Mouse (Mus musculus): ENCODE results near the gene Twf2.
A peak's percentile ranks its signal among the peaks of the same experiment; 100 is the strongest.
"Not testable (repeated sequence)": the region's sequence is repeated elsewhere in the genome, so short reads cannot be mapped to it uniquely, and the experiment has no call there.

The Twf2 gene

DNA sequence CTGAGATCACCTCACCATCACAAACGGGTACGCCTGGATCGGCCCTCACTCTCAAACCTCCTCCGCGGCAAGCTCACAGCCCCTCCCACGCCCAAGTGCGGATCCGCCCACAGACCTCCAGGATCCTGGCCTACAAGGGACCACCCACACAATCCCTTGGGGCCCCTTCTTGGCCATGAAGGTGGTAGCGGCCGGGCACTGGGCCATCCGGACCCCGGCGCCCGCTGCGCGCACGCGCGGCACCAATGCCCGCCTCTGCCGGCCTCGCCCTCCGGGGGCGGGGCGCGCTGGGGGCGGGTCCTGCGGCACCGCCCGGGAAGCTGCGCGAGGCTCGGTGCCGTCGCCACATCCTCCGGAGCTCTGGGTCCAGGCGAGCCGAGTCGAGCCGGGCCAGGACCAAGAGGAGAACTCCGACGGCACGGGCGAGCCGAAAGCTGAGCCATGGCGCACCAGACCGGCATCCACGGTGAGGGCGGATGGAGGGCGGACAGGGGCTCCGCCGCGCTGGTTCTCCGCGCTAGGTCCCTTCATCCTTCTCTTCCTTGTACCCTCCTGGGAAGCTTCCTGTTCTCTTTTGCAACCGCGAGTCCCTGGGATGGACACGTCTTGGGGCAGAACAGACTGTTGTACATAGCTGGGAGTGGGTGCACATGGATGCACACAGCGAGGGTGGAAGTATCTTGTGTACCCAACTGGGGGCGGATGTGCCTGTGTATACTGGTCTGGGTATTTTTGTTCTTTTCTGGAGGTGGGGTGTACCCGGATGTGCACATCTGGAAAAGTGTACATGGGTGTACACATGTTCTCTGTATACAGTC, at the start of gene Twf2:
Gene Twf2, plus strand, starts transcription at position 290 of the 818 bp plus-strand sequence.
- peak; percentile 80 to 83 for DNase-seq

DNA sequence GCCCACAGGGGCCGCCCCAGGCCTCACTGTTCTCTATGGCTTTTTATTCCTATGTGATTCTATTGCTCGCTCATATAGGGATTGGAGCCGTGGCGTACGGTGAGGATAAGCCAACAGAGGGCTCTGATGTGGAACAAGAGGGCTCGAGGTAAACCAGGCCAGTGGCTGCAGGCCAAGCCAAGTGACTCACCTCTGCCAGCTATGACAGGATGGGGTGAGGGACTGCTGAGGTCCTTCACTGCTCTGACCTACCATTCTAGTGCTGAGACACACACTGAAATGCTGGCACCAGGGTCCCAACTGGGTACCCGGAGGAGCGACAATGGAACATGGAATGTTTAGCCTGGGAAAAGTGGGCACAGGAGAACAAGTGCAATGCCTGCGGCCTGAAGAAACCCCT, 48.8 kb upstream of the Twf2 start:
- DNase-seq = no peak

DNA sequence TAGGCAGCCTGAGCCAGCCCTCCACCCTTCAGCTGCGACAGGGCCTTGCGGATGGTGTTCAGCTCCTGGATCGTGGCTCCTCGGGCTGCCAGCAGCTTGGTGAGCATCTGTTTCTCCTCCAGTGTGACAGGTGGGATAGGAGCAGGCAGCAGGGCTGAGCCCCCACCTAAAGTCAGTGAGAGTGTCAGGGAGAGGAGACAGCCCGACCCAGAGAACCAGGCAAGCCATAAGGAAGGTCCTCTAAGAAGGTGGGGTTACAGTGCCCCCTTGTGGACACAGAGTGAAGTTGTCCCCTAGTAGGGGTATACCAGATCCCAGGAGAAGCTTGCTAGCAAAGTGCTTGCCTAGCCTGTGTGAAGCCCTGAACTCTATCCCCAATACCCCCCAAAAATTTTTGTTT, 46.5 kb upstream of the Twf2 start:
- DNase-seq = peak in 1 of 2 experiments; percentile 25

DNA sequence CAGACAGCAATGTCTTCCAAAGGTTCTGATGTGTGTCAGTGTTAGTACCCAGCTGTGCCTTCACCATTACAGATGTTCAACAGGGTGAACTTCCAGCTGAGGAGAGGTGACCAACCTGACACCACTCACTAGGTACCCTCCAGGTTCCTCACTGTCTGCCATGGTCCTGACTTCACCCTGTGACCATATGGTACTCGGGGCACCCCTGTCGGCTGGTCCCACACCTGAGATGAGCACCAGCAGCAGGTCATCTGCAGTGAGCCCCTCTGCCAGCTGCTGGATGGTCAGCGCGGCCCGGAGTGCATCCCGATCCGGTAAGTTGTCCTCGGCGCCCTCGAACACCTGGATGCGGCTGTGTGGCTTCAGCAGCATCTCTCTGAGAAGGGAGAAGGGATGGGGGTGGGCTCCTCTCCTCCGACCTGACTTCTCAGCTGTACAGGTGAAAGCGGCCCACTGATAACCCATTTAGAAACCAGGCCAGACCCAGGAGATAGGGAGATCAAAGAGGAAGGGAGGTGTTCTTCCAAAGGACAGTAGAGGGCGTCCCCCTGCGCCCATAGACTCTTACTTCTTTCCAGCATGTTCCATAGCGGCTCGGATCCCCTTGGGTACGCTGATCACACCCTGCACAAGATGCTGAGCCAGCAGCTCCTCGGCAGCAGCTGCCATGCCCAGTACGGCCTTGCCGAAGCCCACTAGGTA, 45.8 kb upstream of the Twf2 start:
- no peak for DNase-seq

DNA sequence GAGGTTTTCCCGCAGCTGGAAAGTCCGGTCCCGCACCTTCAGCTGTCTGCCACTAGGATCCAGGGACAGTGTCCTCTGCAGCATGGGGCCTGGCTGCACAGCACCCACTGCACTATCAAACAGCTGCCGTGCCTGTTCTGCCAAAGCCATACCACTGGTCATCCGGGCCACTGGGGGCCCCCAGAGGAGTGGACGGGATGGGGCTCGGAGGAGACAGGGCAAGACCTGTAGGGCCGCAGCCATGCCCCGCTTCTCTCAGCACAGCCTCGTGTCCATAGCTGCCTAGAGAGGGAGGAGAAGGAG, 45.3 kb upstream of the Twf2 start:
- DNase-seq = no peak

DNA sequence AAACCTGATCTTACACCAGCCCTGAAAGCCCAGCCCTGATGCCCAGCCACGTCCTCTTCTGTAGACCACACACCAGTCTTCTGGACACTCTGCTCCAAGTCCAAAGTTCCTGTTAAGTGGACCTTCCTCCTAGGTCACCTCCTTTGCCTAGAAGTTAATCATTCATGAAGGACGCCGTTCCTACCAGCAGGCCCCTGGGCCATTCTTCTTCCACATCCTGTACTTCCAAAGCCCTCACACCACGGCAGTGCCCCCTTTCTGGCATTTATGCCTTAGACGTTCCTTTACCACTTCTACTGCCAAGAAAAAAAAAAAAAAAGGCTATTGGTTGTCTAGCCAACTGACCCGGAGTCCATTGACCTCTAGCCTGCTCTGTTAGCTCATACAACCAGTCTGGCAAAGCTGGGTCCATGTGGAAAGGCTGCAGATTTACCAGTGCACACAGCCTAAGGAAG, 44.8 kb upstream of the Twf2 start, which contains the start of gene Glyctk:
Gene Glyctk, minus strand, starts transcription at position 102 of the 455 bp plus-strand sequence.
- no peak for DNase-seq

DNA sequence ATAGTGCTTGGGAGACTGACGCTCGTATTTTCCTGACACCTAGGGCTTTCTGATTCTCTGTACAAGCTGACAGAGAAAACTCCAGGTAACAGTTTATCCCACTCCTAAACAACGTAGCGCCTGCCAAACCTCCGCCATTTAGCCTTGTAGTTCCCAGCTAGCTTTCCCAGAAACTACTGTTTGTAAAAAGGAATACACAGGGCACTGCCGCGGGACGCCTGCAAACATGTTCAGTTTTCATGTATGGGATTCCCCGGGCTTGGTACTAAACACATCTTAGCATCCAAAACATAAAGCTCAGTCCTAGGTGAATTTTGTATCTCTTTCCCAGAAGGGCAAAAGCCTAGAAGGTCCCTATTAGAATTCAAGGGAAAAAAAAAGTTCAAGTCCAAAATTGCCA, 43.7 kb upstream of the Twf2 start:
- no peak for DNase-seq

DNA sequence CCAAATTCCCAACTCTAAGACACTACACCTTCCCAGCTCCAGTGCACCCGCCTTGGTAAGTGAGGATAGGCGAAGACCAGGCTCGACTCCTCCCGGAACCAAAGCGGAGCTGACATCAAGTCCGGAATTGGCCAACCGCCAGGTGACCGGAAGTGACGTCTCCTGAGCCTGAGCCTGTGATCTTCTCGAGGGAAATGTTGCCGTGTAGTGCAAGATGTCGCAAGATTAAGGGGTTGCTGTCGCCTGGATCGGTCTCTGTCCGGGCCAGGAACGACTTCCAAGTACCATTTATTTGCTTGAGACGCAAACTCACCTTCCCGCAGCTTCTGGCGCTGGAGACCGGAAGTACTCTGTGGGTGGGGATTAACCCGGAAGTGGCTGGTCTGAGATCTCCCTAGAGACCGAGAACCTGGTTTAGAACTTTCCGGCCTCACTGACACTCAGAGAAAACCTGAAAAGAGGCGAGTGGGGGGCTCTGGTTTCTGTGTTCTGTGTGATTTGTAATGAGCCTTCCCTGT, 43.1 kb upstream of the Twf2 start:
- peak; percentile 57 to 74 for DNase-seq

DNA sequence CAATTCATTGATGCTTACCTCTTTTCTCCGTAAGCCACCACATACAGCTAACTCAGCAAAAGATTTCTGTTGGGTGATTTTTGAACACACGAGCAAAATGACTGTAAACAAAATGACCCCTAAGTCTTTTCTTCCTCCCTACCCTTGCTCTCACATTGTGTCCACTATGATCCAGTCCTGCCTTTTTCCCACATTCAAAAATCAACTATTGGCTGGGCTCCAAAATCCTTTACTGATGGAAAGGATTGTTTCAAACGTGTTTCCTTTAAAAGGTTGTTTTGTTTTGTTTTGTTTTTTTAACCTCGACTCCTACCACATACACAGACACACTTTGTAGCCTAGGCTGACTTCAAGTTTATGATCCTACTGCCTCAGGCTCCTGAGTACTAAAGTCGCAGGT, 42.5 kb upstream of the Twf2 start:
- DNase-seq = no peak

DNA sequence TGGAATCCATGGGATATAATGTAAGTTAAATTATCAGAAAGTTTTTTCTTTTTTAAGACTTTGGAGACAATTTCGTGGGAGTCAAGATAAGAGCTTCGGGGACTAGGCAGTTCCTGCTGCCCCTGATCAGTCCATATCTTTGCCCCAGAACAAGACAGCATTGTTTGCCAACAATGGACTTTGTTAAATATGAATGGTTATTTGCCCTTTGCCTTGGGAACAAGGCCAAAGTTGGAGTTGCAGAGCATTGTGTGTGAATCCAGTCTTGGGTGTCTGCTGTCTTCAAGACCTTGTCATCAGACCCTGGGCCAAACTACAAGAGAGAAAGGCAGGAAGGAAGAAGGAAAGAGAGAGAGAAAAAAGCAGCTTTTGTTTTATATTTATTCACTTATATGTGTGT, 36.2 kb upstream of the Twf2 start:
- DNase-seq = no peak

DNA sequence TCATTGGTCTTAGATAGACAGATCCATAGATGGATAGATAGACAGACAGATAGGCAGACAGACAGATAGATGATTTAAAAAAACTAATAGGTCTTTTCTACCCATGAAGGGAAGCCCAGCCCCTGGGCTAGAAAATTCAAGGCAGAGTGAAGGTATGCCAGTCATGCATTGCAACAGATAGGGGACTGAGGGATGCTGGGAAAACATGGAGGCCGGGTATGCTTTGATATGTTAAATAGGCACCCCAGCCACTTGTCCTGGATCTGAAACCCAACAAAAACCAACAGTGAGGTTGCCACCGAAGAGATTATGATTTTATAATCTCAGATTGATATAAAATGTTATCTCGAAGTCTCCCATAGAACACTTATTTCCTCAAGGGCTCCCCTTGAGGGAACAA, 35.7 kb upstream of the Twf2 start:
- DNase-seq = no peak

DNA sequence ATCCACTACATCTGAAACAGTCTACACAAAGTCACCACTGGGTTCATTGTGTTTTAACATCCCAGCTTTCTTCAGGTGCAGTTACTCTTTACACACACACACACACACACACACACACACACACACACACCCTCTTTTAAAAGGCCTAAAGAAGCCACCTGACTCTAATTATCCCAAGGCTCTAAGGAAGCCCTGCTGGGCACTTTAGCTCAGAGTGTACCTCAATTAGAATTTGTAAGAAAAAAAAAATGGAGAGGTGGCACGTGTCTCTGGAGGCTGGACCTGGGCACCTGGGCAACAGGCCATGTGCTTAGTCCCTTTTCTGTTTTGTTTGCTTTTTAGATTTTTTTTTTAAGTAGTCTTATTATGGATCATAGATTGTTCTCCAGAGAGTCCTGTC, 35.2 kb upstream of the Twf2 start:
- no peak for DNase-seq

DNA sequence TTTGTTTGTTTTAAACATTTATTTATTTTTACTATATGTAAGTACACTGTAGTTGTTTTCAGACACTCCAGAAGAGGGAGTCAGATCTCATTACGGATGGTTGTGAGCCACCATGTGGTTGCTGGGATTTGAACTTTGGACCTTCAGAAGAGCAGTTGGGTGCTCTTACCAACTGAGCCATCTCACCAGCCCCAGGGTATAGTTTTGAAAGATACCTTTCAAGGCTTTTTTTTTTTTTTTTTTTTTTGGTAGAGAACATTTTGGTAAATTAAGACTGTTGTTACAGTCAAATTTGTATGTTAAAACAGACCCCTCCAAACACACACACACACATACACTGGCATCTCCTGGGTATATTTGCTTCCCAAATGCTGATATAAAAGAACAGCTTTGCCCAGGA, 33.9 kb upstream of the Twf2 start:
- not testable (repeated sequence) for DNase-seq

DNA sequence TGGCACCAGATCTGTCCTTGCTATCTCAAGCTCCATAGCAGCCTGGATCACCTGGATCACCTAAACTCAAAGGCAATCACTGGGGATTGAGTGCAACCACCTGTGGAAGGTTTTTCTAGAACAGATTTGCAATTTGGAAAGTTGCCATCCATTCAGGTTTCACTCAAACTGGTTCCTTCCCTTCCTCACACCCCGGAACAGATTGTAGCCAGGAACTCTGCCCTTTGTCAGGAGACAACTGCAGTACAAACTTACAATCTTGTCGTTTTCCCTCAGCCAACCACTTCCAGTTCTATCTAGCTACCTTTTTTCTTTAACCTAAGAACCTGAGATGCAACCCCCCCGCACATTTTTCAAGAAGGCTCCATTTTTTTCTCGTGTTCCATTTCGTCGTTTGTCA, 33.0 kb upstream of the Twf2 start:
- DNase-seq = no peak

DNA sequence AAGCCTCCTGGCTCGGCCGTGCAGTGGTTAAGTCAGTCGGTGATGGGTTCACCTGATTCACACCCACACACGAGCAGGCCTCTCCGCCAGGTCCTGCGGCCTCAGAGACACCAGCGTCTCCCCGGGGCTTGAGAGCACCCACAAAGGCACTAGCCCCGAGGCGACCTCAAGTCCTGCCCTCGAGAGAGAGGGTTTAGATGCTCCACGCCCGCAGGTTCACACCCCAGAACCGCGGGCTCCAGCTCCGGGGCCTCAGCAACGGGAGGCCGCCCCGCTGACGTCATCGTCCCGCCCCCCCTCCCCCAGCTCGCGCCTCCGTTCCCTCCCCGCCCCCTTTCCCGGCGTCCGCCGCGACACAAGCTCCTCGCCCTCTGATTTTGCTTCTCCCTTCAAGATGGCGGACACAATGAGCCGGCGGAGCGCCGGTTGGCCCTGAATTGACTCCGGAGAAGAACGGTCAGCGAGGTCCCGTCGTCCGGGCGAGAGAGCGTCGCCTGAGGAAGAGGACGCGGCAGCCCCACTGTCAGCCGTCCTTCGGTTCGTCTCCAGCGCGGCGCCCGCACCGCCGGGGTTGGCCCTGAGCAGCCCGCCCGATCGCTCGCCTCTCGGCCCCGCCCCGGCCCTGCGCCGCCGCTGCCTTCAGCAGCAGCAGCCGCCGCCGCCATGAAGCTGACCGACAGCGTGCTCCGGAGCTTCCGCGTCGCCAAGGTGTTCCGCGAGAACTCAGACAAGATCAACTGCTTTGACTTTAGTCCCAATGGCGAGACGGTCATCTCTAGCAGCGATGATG, 32.2 kb upstream of the Twf2 start, which contains the start of gene Wdr82:
Gene Wdr82, plus strand, starts transcription at position 373 of the 790 bp plus-strand sequence.
- peak; percentile 81 to 84 for DNase-seq

DNA sequence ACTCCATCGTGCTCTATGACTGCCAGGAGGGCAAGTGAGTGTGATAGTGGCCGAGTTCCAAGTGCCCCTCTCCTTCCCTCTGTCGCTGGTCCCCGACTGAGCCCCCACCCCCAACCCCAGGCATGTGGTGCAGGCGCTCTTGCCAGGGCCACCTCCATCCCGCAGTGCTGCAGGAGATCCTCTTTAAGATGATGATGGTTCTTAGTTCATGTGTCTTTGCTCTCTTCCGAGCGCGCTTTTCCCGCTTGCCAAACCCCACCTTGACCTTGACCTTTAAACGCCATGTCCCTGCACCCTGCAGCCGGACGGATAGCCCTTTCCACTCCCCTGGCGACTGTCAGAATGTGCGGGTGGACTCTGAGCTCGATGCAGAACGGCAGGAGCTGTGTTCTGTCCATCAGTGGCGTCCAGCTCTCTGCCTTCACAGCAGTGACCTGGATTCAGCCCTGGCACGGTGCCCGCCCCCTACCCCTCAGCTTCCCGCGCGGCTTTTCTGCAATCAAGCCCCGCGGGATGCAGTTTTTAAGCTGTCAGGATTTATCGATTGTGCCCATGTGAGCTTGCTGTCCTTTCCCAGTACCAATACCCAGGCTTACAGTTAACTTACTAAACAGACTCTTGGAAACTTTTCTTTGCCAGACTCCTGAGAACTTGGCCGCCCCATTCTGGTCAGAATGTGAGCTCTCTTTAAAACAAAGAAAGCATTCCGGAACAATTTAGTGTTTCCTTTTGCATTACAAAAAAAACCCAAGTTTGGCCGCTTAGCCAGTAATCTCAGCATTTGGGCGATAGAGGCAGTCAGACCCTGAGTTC, 31.4 kb upstream of the Twf2 start:
- peak in 1 of 2 experiments; percentile 41 for DNase-seq

DNA sequence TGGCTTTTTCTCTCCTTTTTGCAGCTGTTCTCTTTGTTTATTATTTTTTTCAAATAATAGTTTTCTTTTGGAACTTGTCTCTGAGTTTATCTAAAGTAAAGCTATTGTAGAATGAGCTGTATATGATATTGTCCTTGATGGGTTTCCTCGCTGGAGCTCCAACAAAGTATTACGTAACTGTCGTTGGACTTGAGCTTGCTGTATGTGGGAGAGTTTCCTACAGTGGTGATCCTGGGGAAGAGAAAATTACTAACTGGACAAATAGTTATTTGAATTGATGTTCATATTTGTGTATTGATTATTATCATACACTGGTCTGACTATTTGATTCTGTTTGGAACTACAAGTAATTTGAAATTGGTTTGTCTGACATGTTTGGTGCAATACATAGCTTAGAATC, 30.4 kb upstream of the Twf2 start:
- DNase-seq = no peak

DNA sequence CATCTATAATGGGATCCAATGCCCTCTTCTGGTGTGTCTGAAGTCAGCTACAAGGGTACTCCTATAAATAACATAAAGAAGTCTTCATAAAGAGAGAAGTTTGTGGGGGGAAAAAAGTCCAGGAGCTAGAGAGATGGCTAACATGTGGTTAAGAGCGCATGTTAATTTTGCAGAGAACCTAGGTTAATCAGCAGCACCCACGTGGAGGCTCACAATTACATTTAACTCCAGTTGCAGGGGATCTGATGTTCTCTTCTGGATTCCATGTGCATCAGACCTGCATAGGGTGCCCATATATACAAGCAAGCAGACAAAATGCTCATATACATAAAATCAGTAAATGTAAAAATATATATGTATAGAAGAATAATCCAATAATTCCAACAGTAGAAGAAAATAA, 29.5 kb upstream of the Twf2 start:
- no peak for DNase-seq

DNA sequence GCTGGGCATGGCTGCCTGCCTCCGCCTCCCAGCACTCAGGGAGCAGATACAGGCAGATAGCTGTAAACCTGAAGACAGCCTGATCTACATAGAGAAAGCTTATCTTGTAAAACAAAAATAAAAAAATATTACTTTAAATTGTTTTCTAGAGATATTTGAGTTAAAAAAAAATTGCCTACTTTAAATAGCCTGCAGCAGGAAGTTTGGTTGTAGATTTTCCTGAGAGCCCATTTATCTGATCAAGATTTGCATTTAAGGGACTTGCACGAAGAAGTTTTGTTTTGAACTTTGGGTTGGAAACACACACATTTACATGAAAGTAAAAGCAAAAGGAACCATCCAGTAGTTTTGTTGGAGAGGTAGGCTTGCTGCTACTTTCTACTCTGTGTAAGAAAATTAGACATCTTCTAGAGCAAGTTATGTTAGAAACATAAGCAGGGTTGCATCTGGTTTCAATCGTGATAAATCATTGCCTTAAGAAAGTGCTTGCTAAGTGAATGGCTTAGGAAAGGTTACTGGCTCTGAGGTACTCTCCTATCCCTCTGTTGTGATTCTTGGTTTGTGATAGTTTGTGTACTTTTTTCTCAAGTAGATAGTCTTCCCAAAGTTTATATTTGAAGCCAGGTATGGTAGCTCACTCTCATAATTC, 27.2 kb upstream of the Twf2 start:
- DNase-seq = no peak

DNA sequence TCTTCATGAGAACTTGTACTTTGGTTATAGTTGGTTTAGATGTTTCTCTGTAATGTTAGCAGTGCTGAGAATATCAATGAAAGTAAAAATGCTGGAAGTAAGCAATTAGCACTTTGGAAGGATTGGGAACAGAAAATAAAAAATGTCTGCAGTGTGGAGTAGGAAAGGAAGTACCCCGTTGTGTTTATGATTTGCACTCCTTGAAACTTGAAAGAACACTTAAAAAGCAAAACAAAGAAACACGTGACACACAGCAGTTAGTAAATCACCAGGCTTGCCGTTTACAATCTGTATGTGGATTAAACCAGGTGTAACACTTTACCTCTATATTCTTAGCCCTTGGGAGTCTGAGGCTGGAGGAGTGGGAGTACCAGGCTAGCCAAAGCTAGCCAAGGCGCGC, 26.1 kb upstream of the Twf2 start:
- DNase-seq = no peak

DNA sequence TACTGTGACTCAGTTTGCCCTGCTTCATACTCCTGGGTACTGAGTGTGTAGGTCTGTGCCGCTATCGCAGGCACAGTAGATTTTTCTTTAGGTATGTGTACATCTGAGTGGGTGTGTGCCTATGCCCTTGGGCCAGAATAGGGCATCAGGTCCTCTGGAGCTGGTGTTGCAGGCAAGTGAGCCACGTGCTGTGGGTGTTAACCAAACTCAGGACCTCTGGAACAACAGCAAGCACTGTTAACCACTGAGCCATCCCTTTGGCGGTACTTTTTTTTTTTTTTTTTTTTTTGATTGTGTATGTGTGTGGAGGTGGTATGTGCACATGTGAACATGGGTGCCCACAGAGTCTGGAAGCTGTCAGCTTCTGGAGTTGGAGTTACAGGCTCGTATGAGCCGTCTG, 25.1 kb upstream of the Twf2 start:
- DNase-seq = no peak

DNA sequence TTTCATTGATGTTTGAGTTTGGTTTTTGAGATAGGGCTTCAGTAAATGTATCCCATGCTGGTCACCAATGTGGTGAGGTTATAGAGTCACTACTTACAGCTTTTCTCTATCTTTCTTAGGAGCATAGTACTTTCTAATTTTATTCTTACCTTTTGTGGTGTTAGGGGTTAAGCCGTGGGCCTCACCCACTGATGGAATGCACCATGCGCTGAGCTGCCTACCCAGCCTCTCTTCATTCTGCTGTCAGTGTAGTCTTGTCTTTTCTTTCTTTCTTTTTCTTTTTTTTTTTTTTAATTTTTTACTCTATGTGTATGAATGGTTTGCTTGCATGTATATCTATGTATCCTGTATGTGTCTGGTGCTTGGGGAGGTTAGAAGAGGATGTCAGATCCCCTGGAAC, 23.5 kb upstream of the Twf2 start:
- DNase-seq = no peak

Data from thymus, adult 18-20 months (tissue).